Mouse (Mus musculus): ENCODE measurements around the gene Slc9b2. TPM values are rescaled to one million over a fixed set of nuclear protein-coding genes. Genes with fewer than 3 reads are reported as not detected.

The Slc9b2 gene
- polyA plus RNA-seq, 1 experiment = 0.98 TPM

DNA sequence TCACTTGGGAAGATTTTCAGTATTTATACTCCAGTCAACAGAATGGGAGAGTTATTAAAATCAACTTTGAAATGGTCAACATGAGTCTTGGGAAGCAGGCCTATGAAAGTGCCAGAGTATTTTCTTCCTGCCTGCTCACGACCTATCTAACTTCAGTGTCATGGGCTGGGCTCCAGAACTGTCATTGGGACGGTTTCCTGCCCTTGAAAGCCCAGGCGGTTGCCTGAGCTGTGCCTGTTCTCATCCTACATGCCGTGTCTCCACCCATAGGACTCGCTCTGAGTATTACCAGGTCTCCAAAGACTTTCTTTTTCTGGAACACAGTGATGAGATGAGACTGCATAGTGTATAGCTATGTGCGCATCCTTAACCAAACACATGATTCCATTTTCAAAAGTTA lies 85.7 kb downstream of the Slc9b2 start:
- TF ChIP-seq CTCF (IDR thresholded peaks at IDR 0.05; ENCODE audit: borderline replicate concordance, insufficient read depth, low read depth, low read length) (no peak), POLR2A (IDR thresholded peaks at IDR 0.05; ENCODE audit: borderline replicate concordance, insufficient read depth, low read length) (no peak)
- Histone ChIP-seq H3K27ac (ENCODE audit: insufficient read depth, low read length) (no peak overlapping the region), H3K27me3 (ENCODE audit: control insufficient read depth, insufficient read depth, low read length) (no peaks in the 10 kb centered on the region), H3K4me3 (replicated peaks; ENCODE audit: insufficient read depth, low read depth, low read length) (no peak overlapping the region), H3K4me1 (ENCODE audit: control insufficient read depth, insufficient read depth, low read length) (no peaks in the 10 kb centered on the region)
- 63% methylated on average over 6 of the region's 6 CpGs for WGBS
- DNase-seq = no peak

Other genes starting within 250 kb of the Slc9b2 start
- 0.54 and 0.90 TPM in 2 replicates for gene Cenpe, start 95.2 kb upstream of the Slc9b2 start, polyA plus RNA-seq (2012; rRNA removed)
- gene Bdh2, start 26.5 kb upstream of the Slc9b2 start, polyA plus RNA-seq (2012; rRNA removed) = 4.1 and 4.4 TPM in 2 replicates
- 0.87 TPM in 1 of 2 replicates, not detected in the other for gene Slc9b1, start 40.3 kb downstream of the Slc9b2 start, polyA plus RNA-seq (2012; rRNA removed)
- gene Cisd2, start 116.2 kb downstream of the Slc9b2 start, polyA plus RNA-seq (2012; rRNA removed) = 48.6 and 51.3 TPM in 2 replicates
- 181 and 187 TPM in 2 replicates for gene Ube2d3, start 130.4 kb downstream of the Slc9b2 start, polyA plus RNA-seq (2012; rRNA removed)
- 8.8 and 9.8 TPM in 2 replicates for gene Manba, start 177.9 kb downstream of the Slc9b2 start, polyA plus RNA-seq (2012; rRNA removed)

Data from cerebellum, adult 2 months (tissue).